Mouse (Mus musculus) forebrain, embryonic 16.5 days (tissue): ENCODE results near the gene Npcd. TPM values are rescaled to one million over a fixed set of nuclear protein-coding genes. Genes with fewer than 3 reads are reported as not detected.

Source experiments
- ATAC-seq: fragments of 200-750 bp; cut with Nextera tagmentation; 2 replicates; pipeline ENCODE4 v1.8.0; 2017; ENCODE audit warnings: mild to moderate bottlenecking, moderate library complexity
- H3K27ac ChIP-seq: fragments of 300-500 bp; sonication (generic); 2 replicates; pipeline ENCODE4 v1.5.1; 2014; ENCODE audit warnings: low read length, control low read depth
- H3K27me3 ChIP-seq: fragments of 300-500 bp; sonication (generic); replicated peaks from 2 replicates; pipeline ENCODE4 v1.6.1; 2014; ENCODE audit warnings: low read length; ENCODE audit not compliant: control insufficient read depth, insufficient read depth
- H3K36me3 ChIP-seq: fragments of 300-500 bp; sonication (generic); 2 replicates; pipeline ENCODE4 v1.6.1; 2014; ENCODE audit not compliant: control insufficient read depth, insufficient read depth
- H3K4me1 ChIP-seq: fragments of 300-500 bp; sonication (generic); replicated peaks from 2 replicates; pipeline ENCODE4 v1.6.1; 2014; ENCODE audit warnings: low read length; ENCODE audit not compliant: control insufficient read depth, insufficient read depth
- H3K4me2 ChIP-seq: fragments of 300-500 bp; sonication (generic); 2 replicates; pipeline ENCODE4 v1.6.1; 2014; ENCODE audit warnings: mild to moderate bottlenecking, low read length, control low read depth
- H3K4me3 ChIP-seq: fragments of 300-500 bp; sonication (generic); replicated peaks from 2 replicates; pipeline ENCODE4 v1.5.1; 2014; ENCODE audit warnings: mild to moderate bottlenecking, low read length, control low read depth
- H3K9ac ChIP-seq: fragments of 300-500 bp; sonication (generic); replicated peaks from 2 replicates; pipeline ENCODE4 v1.6.1; 2014; ENCODE audit warnings: low read depth, low read length, control low read depth
- H3K9me3 ChIP-seq: fragments of 300-500 bp; sonication (generic); 2 replicates; pipeline ENCODE4 v1.6.1; 2016; ENCODE audit warnings: low read length; ENCODE audit not compliant: control insufficient read depth
- WGBS: fragments of 180-500 bp; shearing (Covaris S2); extraction: QIAGEN DNeasy Blood & Tissue Kit; methylation state at CpG from one replicate; pipeline ENCODE4 v1.1.7; 2014; 5-methylcytosine and 5-hydroxymethylcytosine counted together
- polyA plus RNA-seq: library from polyadenylated mRNA; unstranded; fragments of >200 nt; fragmentation: Nextera tagmentation; extraction: Ambion mirVana; gene quantifications from 2 replicates; pipeline ENCODE4 v1.2.1, GENCODE M21; 2015

Npcd gene
- polyA plus RNA-seq, 1 experiment from 2014 or later = not detected

DNA sequence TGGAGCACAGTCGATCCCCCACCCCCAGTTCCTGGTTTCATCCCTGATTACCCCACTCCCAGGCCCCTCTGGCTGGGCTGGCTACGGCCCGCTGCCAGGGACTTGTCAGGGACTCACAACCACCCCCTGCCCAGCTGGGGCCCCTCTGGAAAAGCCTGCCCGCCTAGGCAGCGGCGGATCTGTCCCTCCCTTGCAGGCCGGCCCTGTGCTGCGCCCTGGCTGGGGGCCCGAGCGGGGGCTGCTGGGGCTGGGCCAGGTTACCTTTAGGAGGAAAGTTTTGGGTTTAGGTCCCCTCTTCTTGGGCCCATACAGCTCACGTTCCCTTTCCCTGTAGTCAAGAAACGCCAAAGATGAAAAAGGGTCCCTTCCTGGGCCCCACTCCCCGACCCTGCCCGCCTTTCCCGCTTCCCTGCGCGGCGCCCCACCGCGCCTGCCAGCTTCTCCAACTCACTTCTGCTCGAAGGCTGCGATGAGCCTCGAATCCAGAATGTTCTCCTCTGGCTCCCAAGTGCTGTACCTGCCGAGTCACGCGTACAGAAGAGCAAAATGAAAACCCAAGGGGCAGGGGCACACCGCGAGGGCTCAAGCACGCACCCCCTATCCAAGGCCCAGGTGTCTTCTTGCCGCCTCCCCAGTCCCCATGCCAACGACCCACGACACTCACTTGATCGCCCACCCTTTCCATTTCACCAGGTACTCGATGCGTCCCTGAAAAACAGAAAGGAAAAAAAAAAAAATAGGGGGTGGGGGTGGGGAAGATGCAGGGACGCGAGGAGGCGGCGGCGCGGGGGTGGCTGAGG is 586 bp downstream of the Npcd start:
- H3K27me3 ChIP-seq = no peaks in the 10 kb centered on the region
- H3K4me1 ChIP-seq = peaks cover 37% of the 10 kb centered on the region
- peak overlapping the region; percentile 76 for H3K4me2 ChIP-seq
- H3K9me3 ChIP-seq = no peaks in the 10 kb centered on the region
- peak overlapping the region; percentile 95 for H3K9ac ChIP-seq
- ATAC-seq = peak; percentile 18
- no peaks in the 10 kb centered on the region for H3K36me3 ChIP-seq
- H3K4me3 ChIP-seq = peak overlapping the region; percentile 83
- peak overlapping the region; percentile 97 for H3K27ac ChIP-seq
- under 1% methylated on average over 41 of the region's 41 CpGs for WGBS

DNA sequence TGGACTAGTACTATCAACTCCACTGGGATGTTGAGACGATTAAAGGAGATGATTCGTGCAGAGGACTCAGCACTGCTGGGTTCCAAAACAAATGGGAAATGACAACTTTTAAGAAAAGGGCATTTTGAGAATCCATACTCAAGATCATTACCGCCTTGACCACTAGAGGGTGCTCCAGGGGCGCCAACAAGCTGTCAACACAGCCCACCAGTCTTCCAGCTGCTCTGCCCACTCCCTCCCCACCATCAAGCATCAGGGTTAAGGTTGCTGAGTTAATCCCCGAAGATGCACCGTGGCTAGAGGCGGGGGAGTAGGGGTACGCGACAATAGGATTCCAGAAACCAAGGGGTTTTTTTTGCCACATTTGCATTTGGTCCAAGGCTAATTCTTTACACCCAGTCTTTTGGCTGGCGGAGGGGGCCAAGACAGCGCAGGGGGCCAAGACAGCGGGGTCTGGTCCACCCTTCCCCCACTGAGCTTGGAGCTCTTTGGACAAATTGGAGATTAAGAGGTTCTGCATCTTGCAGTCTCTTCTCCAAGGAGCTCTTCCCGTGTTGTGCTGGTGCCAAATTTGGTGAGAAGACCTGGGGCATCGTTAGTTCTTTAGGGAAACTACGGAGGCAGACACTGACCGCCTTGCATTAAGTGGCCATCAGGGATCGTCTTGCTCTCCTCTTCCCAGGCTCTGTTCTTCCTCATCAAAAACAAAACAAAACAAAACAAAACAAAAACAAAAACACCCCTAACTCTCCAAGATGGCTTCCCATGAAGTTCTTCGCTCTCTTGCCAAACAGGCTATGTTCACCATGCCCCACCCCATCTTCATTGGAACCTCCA is 1.8 kb downstream of the Npcd start:
- peak overlapping the region; percentile 26; the same call in 1 of the 2 replicates for H3K9ac ChIP-seq
- 19% methylated on average over 18 of the region's 18 CpGs for WGBS
- H3K36me3 ChIP-seq = no peaks in the 10 kb centered on the region
- peak overlapping the region; percentile 43; the same call in 1 of the 2 replicates for H3K27ac ChIP-seq
- H3K4me1 ChIP-seq = peaks cover 48% of the 10 kb centered on the region
- peak overlapping the region; percentile 76 for H3K4me2 ChIP-seq
- ATAC-seq = no peak
- H3K4me3 ChIP-seq = peak overlapping the region; percentile 83
- H3K27me3 ChIP-seq = no peaks in the 10 kb centered on the region
- H3K9me3 ChIP-seq = no peaks in the 10 kb centered on the region

GRCm38 (mm10) chr15:79830388-79830787 is 3.6 kb downstream of the Npcd start:
- Histone ChIP-seq H3K9me3 (no peaks in the 10 kb centered on the region), H3K4me3 (no peak overlapping the region), H3K9ac (no peak overlapping the region), H3K4me1 (peaks cover 59% of the 10 kb centered on the region), H3K27ac (no peak overlapping the region), H3K27me3 (no peaks in the 10 kb centered on the region), H3K36me3 (no peaks in the 10 kb centered on the region), H3K4me2 (no peak overlapping the region)
- ATAC-seq = no peak
- 9% methylated on average over 4 of the region's 4 CpGs for WGBS

DNA sequence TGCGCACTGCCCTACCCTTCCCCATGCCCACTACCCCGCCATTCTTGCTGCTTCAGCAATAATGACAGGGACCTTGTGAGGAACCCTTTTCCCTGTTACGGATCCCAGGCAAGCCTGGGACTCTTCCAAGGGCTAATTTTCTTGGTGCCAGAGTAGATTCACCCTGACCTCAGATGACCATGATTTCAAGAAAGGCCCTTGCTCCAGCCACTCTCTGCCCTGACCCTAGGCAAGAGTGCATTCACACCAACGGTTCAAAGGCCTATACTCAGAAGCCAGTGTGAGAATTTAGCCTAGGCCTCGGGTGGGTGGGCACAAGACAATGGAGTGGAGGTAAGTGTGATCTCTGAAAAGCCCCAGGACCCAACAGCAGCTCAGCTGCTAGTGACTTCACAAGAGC is 4.6 kb downstream of the Npcd start:
- Histone ChIP-seq H3K9me3 (no peaks in the 10 kb centered on the region), H3K36me3 (no peaks in the 10 kb centered on the region), H3K4me1 (peaks cover 53% of the 10 kb centered on the region), H3K4me3 (no peak overlapping the region), H3K27me3 (no peaks in the 10 kb centered on the region), H3K9ac (no peak overlapping the region), H3K27ac (no peak overlapping the region), H3K4me2 (no peak overlapping the region)
- ATAC-seq = no peak
- 75% methylated on average over 5 of the region's 5 CpGs for WGBS

- 70% methylated on average over 46 of the region's 46 CpGs for WGBS
- H3K9ac ChIP-seq = no peak overlapping the region
- ATAC-seq = no peak
Observed at GRCm38 (mm10) chr15:79828366-79829035, 5.5 kb downstream of the Npcd start.

GRCm38 (mm10) chr15:79827778-79828210 is 6.2 kb downstream of the Npcd start:
- 0 out of 2 replicates have a peak, but pooled peaks have one; percentile 0 for ATAC-seq
- H3K9ac ChIP-seq = 0 out of 2 replicates have a peak overlapping the region, but pooled peaks have one; percentile 24
- no peak overlapping the region for H3K27ac ChIP-seq
- H3K27me3 ChIP-seq = no peaks in the 10 kb centered on the region
- no peaks in the 10 kb centered on the region for H3K9me3 ChIP-seq
- no peak overlapping the region for H3K4me3 ChIP-seq
- H3K36me3 ChIP-seq = no peaks in the 10 kb centered on the region; the same call in 1 of the 2 replicates
- WGBS = 81% methylated on average over 11 of the region's 11 CpGs
- peaks cover 48% of the 10 kb centered on the region for H3K4me1 ChIP-seq
- no peak overlapping the region for H3K4me2 ChIP-seq

More at GRCm38 (mm10) chr15:79828366-79829035, 5.5 kb downstream of the Npcd start:
- no peaks in the 10 kb centered on the region for H3K9me3 ChIP-seq
- no peaks in the 10 kb centered on the region for H3K36me3 ChIP-seq
- no peak overlapping the region for H3K27ac ChIP-seq
- no peak overlapping the region for H3K4me2 ChIP-seq
- peaks cover 53% of the 10 kb centered on the region for H3K4me1 ChIP-seq
- H3K4me3 ChIP-seq = no peak overlapping the region
- no peaks in the 10 kb centered on the region for H3K27me3 ChIP-seq

DNA sequence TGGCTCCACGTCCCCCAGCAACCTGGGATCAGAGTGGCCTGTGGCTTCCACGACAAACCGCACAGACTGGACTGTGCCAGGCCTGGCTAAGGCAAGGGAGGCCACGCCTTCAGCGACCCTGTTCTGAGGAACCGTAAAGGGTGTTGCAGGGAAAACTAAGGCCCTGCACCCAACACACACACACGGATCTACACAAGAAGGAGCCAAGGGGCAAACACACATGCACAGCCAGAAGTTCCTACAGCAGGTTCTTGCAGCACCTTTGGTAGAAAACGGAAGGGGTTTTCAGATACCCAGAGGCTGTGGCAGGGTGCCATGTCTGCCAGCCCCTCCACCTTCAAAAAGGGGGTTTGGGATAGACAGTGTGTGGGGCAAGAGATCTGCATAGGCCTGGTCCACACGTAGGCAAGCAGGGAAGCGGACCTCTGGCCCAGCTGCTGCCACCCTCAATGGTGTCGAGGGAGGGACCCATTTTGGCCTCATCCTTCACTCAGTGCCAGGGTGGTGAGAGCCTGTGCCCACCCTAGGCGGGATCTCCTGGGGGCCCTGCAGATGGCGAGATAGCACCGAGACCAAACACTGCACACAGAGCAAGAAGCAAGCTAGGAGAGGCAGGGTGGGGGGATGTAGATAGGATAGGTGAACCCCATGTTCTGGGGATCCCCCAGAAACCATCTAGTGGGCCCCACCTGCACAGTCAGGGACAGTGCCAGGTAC is 6.8 kb downstream of the Npcd start:
- Histone ChIP-seq H3K9me3 (no peaks in the 10 kb centered on the region), H3K9ac (0 out of 2 replicates have a peak overlapping the region, but pooled peaks have one; percentile 24), H3K4me1 (peaks cover 42% of the 10 kb centered on the region), H3K27me3 (no peaks in the 10 kb centered on the region), H3K4me2 (no peak overlapping the region), H3K27ac (no peak overlapping the region), H3K4me3 (no peak overlapping the region), H3K36me3 (no peaks in the 10 kb centered on the region; the same call in 1 of the 2 replicates)
- WGBS = 86% methylated on average over 14 of the region's 14 CpGs
- ATAC-seq = no peak

- Histone ChIP-seq H3K9ac (no peak overlapping the region), H3K27ac (no peak overlapping the region), H3K27me3 (no peaks in the 10 kb centered on the region), H3K4me2 (no peak overlapping the region), H3K4me1 (peaks cover 34% of the 10 kb centered on the region), H3K36me3 (no peaks in the 10 kb centered on the region; the same call in 1 of the 2 replicates), H3K4me3 (no peak overlapping the region), H3K9me3 (no peaks in the 10 kb centered on the region)
- ATAC-seq = no peak
- WGBS = 84% methylated on average over 9 of the region's 9 CpGs
Observed at GRCm38 (mm10) chr15:79826221-79826935, 7.7 kb downstream of the Npcd start.
